Mouse (Mus musculus): Measurements from ENCODE around the gene Ankrd17. TPM values are rescaled to one million over a fixed set of nuclear protein-coding genes. Genes with fewer than 3 reads are reported as not detected.

Gene Ankrd17
- polyA plus RNA-seq (2014; fragmentation: Illumina TruSeq; extraction: RNeasy Lipid Tissue Mini Kit (QIAGEN cat#74804); ENCODE audit: insufficient read depth, low read depth, low replicate concordance): 8.1 TPM

DNA sequence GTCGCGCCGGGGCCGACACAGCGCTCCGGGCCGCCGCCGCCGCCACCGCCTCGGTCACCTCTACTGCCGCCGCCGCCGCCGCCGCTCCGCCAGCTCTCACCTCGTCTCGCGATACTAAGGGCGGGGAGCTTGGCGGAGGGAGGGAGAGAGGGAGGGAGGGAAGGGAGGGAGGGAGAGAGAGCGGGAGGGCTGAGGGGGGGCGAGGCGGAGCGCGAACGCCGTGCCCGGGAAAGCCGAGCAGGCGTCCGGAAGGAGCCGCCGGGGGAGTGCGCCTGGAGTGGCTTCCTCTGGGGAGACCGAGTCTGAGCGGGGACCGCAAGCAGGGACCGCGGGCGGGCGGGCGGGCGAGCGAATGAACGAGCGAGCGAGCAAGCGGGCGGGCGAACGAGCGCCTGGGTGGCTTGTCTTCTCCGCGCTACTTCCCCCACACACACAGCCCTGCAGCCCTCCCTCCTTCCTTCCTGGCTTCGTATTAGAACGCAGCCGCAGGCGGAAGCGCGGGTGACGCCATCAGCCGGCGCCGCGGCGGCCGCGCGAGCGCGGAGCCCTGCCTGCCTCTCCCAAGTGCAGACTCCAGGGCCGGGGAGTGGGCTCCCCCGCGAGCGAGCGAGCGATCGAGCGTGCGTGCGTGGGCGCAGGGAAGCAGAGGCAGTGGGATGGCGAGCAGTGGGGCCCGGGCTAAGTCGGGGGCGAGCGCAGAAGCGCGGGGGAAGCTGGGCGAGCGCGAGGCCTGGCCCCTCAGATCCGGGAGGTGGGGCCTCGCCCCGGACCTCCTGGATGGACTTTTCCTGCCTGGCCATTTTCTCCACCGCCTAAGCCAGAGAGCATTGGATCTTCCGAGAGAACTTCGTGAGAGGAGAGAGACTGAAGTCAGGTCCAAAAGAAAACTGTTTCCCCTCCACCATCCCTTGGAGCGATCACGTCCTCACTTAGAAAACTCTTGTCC is at the start of gene Ankrd17:
TSS of gene Ankrd17 (minus strand) at position 457 of the 946 bp plus-strand sequence.

GRCm38 (mm10) chr5:90367067-90367303 is 608 bp upstream of the Ankrd17 start, which contains the start of gene Gm9958:
TSS of gene Gm9958 (plus strand) at chr5:90367204.

DNA sequence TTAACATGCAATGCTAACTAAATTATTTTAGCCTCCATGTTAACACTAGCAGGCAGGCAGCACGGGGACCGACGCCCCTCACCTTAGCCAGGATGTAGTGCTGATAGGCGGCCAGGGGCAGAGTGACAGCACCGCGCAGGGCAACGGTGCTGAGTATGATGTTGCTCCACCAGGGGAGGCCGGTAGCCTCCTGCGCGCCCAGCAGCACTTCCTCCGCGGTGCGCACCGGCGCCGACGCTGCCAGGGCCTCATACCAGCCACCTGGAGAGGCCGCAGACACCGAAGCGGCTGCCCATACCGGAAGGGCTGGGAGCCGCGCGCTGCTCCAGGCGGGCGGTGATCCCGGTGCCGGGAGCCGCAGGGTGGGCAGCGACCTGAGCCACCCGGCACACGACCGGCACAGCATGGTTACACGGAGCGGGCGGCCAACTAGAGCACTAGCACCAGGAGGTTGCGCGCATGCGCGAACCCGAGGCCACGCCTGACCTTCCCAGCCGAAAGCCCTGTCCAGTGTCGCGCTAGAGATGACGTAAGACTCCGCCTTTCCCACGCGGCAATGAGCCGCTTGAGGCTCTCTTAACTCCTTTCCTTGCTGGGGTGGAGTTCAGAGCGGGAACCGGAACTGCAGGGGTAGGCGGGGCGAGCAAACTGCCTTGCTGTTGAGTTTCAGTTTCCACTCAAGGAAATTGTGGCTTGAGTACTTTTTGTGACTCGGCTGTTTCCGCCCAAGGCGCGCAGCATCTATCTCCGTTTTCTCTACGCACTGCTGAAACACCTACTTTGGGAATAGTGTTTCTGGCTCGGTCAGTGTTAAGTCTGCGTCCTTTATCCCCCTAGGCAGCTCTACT is 142.6 kb downstream of the Ankrd17 start, which contains the start of gene Cox18:
TSS of gene Cox18 (minus strand) at position 468 of the 848 bp plus-strand sequence.

Other genes starting within 250 kb of the Ankrd17 start
- 6.5 TPM for gene Cox18, start 142.6 kb downstream of the Ankrd17 start, polyA plus RNA-seq (2014; fragmentation: Illumina TruSeq; extraction: RNeasy Lipid Tissue Mini Kit (QIAGEN cat#74804); ENCODE audit: insufficient read depth, low read depth, low replicate concordance)
- gene Gm9958, start 627 bp upstream of the Ankrd17 start, polyA plus RNA-seq (2014; fragmentation: Illumina TruSeq; extraction: RNeasy Lipid Tissue Mini Kit (QIAGEN cat#74804); ENCODE audit: insufficient read depth, low read depth, low replicate concordance): 1.7 TPM
- gene Alb, start 94.3 kb upstream of the Ankrd17 start, polyA plus RNA-seq (2014; fragmentation: Illumina TruSeq; extraction: RNeasy Lipid Tissue Mini Kit (QIAGEN cat#74804); ENCODE audit: insufficient read depth, low read depth, low replicate concordance): 2.1 TPM
- gene Afp, start 124.2 kb upstream of the Ankrd17 start, polyA plus RNA-seq (2014; fragmentation: Illumina TruSeq; extraction: RNeasy Lipid Tissue Mini Kit (QIAGEN cat#74804); ENCODE audit: insufficient read depth, low read depth, low replicate concordance): 0.83 TPM
- gene Afm, start 152.4 kb upstream of the Ankrd17 start, polyA plus RNA-seq (2014; fragmentation: Illumina TruSeq; extraction: RNeasy Lipid Tissue Mini Kit (QIAGEN cat#74804); ENCODE audit: insufficient read depth, low read depth, low replicate concordance): 0.40 TPM
- not detected for gene 5830473C10Rik, start 194.5 kb upstream of the Ankrd17 start, polyA plus RNA-seq (2014; fragmentation: Illumina TruSeq; extraction: RNeasy Lipid Tissue Mini Kit (QIAGEN cat#74804); ENCODE audit: insufficient read depth, low read depth, low replicate concordance)

Measured in lung, adult 10 weeks (tissue).